Mouse (Mus musculus): Measurements from ENCODE around the gene Itih2. TPM values are rescaled to one million over a fixed set of nuclear protein-coding genes. Genes with fewer than 3 reads are reported as not detected.

Gene Itih2
- total and polyA plus RNA-seq, 3 experiments: not detected

GRCm38 (mm10) chr2:10132128-10132527 lies 932 bp upstream of the Itih2 start:
- Histone ChIP-seq H3K4me3 (ENCODE audit: control insufficient read depth in 1 of 2, insufficient read depth in 1 of 2, low read depth in 2 of 2, low read length in 2 of 2) (no peak overlapping the region), H3K9ac (ENCODE audit: control insufficient read depth, low read depth, low read length, poor library complexity, severe bottlenecking) (no peak overlapping the region), H3K4me1 (ENCODE audit: control insufficient read depth in 1 of 2, insufficient read depth in 2 of 2, low read length in 2 of 2) (no peaks in the 10 kb centered on the region), H3K36me3 (ENCODE audit: control insufficient read depth in 1 of 2, insufficient read depth in 2 of 2, low read length in 2 of 2) (no peaks in the 10 kb centered on the region), H3K79me2 (ENCODE audit: control insufficient read depth, insufficient read depth, low read length, poor library complexity) (no peaks in the 10 kb centered on the region), H3K27me3 (ENCODE audit: control insufficient read depth in 1 of 2, insufficient read depth in 2 of 2, low read length in 2 of 2) (no peaks in the 10 kb centered on the region; a peak in 1 of 4 replicates), H3K27ac (ENCODE audit: control insufficient read depth, low read depth, low read length) (no peak overlapping the region), H3K9me3 (replicated peaks; ENCODE audit: insufficient read depth, low read length) (no peaks in the 10 kb centered on the region)
- no peak for DNase-seq (ENCODE audit: low read depth, low spot score)
- TF ChIP-seq GATA1 (IDR thresholded peaks at IDR 0.05; ENCODE audit: low read depth, low read length): no peak
- TF ChIP-seq NELFE (IDR thresholded peaks at IDR 0.05; ENCODE audit: low read depth, low read length): no peak
- no peak for TF ChIP-seq E2F4 (IDR thresholded peaks at IDR 0.05; ENCODE audit: borderline replicate concordance, low read depth, low read length)
- TF ChIP-seq UBTF (IDR thresholded peaks at IDR 0.05; ENCODE audit: borderline replicate concordance, insufficient read depth, low read depth, low read length): no peak
- TF ChIP-seq MXI1 (IDR thresholded peaks at IDR 0.05; ENCODE audit: low read depth, low read length): no peak
- TF ChIP-seq USF2 (IDR thresholded peaks at IDR 0.05; ENCODE audit: borderline replicate concordance in 1 of 2, insufficient read depth in 1 of 2, low read depth in 1 of 2, low read length in 2 of 2): no peak
- no peak for TF ChIP-seq ZKSCAN1 (IDR thresholded peaks at IDR 0.05; ENCODE audit: low read depth, low read length)
- TF ChIP-seq SMC3 (IDR thresholded peaks at IDR 0.05; ENCODE audit: low read depth, low read length): no peak
- TF ChIP-seq MAZ (IDR thresholded peaks at IDR 0.05; ENCODE audit: low read depth, low read length): no peak
- TF ChIP-seq TBP (IDR thresholded peaks at IDR 0.05; ENCODE audit: low read depth, low read length): no peak
- TF ChIP-seq POLR2A (IDR thresholded peaks at IDR 0.05; ENCODE audit: control insufficient read depth in 1 of 2, insufficient read depth in 1 of 2, low read depth in 1 of 2, low read length in 2 of 2, poor library complexity in 1 of 2): no peak

- TF ChIP-seq ZC3H11A (IDR thresholded peaks at IDR 0.05; ENCODE audit: low read depth, low read length) (no peak), ZNF384 (IDR thresholded peaks at IDR 0.05; ENCODE audit: low read depth, low read length) (no peak), GABPA (IDR thresholded peaks at IDR 0.05; ENCODE audit: low read depth, low read length) (no peak), E2F4 (IDR thresholded peaks at IDR 0.05; ENCODE audit: borderline replicate concordance, low read depth, low read length) (no peak), UBTF (IDR thresholded peaks at IDR 0.05; ENCODE audit: borderline replicate concordance, insufficient read depth, low read depth, low read length) (no peak), KAT2A (conservative IDR thresholded peaks at IDR 0.05; ENCODE audit: low read depth, low read length) (no peak), CHD2 (IDR thresholded peaks at IDR 0.05; ENCODE audit: low read length) (no peak), SMC3 (IDR thresholded peaks at IDR 0.05; ENCODE audit: low read depth, low read length) (no peak), MYC (IDR thresholded peaks at IDR 0.05; ENCODE audit: low read depth, low read length) (no peak), TBP (IDR thresholded peaks at IDR 0.05; ENCODE audit: low read depth, low read length) (no peak), MYB (IDR thresholded peaks at IDR 0.05; ENCODE audit: low read depth, low read length) (no peak), TAL1 (IDR thresholded peaks at IDR 0.05; ENCODE audit: low read length) (no peak), NRF1 (IDR thresholded peaks at IDR 0.05; ENCODE audit: insufficient read depth, low read depth, low read length, poor library complexity, severe bottlenecking) (no peak), JUND (IDR thresholded peaks at IDR 0.05; ENCODE audit: low read depth, low read length) (no peak), EP300 (IDR thresholded peaks at IDR 0.05; ENCODE audit: low read depth in 1 of 2, low read length in 2 of 2) (no peak), HCFC1 (IDR thresholded peaks at IDR 0.05; ENCODE audit: low read depth, low read length) (no peak), ETS1 (IDR thresholded peaks at IDR 0.05; ENCODE audit: low read depth, low read length) (no peak), MAFK (IDR thresholded peaks at IDR 0.05; ENCODE audit: borderline replicate concordance, low read depth, low read length) (no peak)
- no peak for DNase-seq (ENCODE audit: low read depth, low spot score)
- Histone ChIP-seq H3K9ac (ENCODE audit: control insufficient read depth, low read depth, low read length, poor library complexity, severe bottlenecking) (no peak overlapping the region), H3K27ac (ENCODE audit: control insufficient read depth, low read depth, low read length) (no peak overlapping the region), H3K9me3 (replicated peaks; ENCODE audit: insufficient read depth, low read length) (no peaks in the 10 kb centered on the region), H3K4me3 (ENCODE audit: control insufficient read depth in 1 of 2, insufficient read depth in 1 of 2, low read depth in 2 of 2, low read length in 2 of 2) (no peak overlapping the region), H3K27me3 (ENCODE audit: control insufficient read depth in 1 of 2, insufficient read depth in 2 of 2, low read length in 2 of 2) (no peaks in the 10 kb centered on the region; a peak in 1 of 4 replicates), H3K79me2 (ENCODE audit: control insufficient read depth, insufficient read depth, low read length, poor library complexity) (no peaks in the 10 kb centered on the region), H3K36me3 (ENCODE audit: control insufficient read depth in 1 of 2, insufficient read depth in 2 of 2, low read length in 2 of 2) (no peaks in the 10 kb centered on the region), H3K4me1 (ENCODE audit: control insufficient read depth in 1 of 2, insufficient read depth in 2 of 2, low read length in 2 of 2) (no peaks in the 10 kb centered on the region)
These were observed 730 bp downstream of the Itih2 start for GRCm38 (mm10) chr2:10130341-10130990.

Data from MEL (cell line).